Mouse (Mus musculus) stomach, embryonic 14.5 days (tissue): ENCODE results near the gene Lyrm1. TPM values are rescaled to one million over a fixed set of nuclear protein-coding genes. Genes with fewer than 3 reads are reported as not detected.

Experiments
- ATAC-seq: fragments of 200-750 bp; cut with Nextera tagmentation; 2 replicates; pipeline ENCODE4 v1.8.0; 2017; ENCODE audit warnings: low read depth, moderate TSS enrichment; ENCODE audit not compliant: insufficient number of reproducible peaks, insufficient read depth, low FRiP score
- H3K27ac ChIP-seq: fragments of 300-500 bp; sonication (generic); 2 replicates; pipeline ENCODE4 v1.5.1; 2014; ENCODE audit warnings: mild to moderate bottlenecking, low read length, moderate library complexity, mixed read lengths
- H3K27me3 ChIP-seq: fragments of 300-500 bp; sonication (generic); 2 replicates; pipeline ENCODE4 v1.6.1; 2014; ENCODE audit warnings: low read length, control low read depth, mixed read lengths; ENCODE audit not compliant: control insufficient read depth, insufficient read depth
- H3K36me3 ChIP-seq: fragments of 300-500 bp; sonication (generic); 2 replicates; pipeline ENCODE4 v1.6.1; 2014; ENCODE audit warnings: mild to moderate bottlenecking, control low read depth, low read length, moderate library complexity, mixed read lengths; ENCODE audit not compliant: control insufficient read depth, insufficient read depth
- H3K4me1 ChIP-seq: fragments of 300-500 bp; sonication (generic); 2 replicates; pipeline ENCODE4 v1.6.1; 2014; ENCODE audit warnings: low read length, control low read depth, mixed read lengths; ENCODE audit not compliant: control insufficient read depth, insufficient read depth
- H3K4me2 ChIP-seq: fragments of 300-500 bp; sonication (generic); replicated peaks from 2 replicates; pipeline ENCODE4 v1.6.1; 2014; ENCODE audit warnings: low read depth, low read length, control low read depth
- H3K4me3 ChIP-seq: fragments of 300-500 bp; sonication (generic); 2 replicates; pipeline ENCODE4 v1.5.1; 2014; ENCODE audit warnings: low read depth, low read length, control low read depth
- H3K9ac ChIP-seq: fragments of 300-500 bp; sonication (generic); replicated peaks from 2 replicates; pipeline ENCODE4 v1.6.1; 2014; ENCODE audit warnings: low read depth, mild to moderate bottlenecking, control low read depth, low read length, moderate library complexity, mixed read lengths
- H3K9me3 ChIP-seq: fragments of 300-500 bp; sonication (generic); 2 replicates; pipeline ENCODE4 v1.6.1; 2016; ENCODE audit warnings: low read depth, low read length, control low read depth; ENCODE audit not compliant: control insufficient read depth
- WGBS: fragments of 180-500 bp; shearing (Covaris S2); extraction: QIAGEN DNeasy Blood & Tissue Kit; methylation state at CpG from one replicate; pipeline ENCODE4 v1.1.7; 2014; 5-methylcytosine and 5-hydroxymethylcytosine counted together
- polyA plus RNA-seq: library from polyadenylated mRNA; unstranded; fragments of >200 nt; fragmentation: Nextera tagmentation; extraction: Ambion mirVana; gene quantifications from 2 replicates; pipeline ENCODE4 v1.2.1, GENCODE M21; 2014

The Lyrm1 gene
- polyA plus RNA-seq, 1 experiment from 2014 or later = 8.6 TPM

- Histone ChIP-seq H3K4me1 (0 out of 2 replicates have a peak, but pooled peaks cover 9% of the 10 kb centered on the region), H3K27me3 (no peaks in the 10 kb centered on the region), H3K9me3 (no peaks in the 10 kb centered on the region), H3K4me2 (peak overlapping the region; percentile 59), H3K9ac (peak overlapping the region; percentile 64), H3K27ac (peak overlapping the region; percentile 96), H3K4me3 (peak overlapping the region; percentile 68), H3K36me3 (no peaks in the 10 kb centered on the region)
- under 1% methylated on average over 15 of the region's 15 CpGs for WGBS
- ATAC-seq = peak; percentile 57
Measured at GRCm38 (mm10) chr7:119894818-119895544, 680 bp upstream of the Lyrm1 start.

GRCm38 (mm10) chr7:119897521-119898109, 2.0 kb downstream of the Lyrm1 start:
- H3K9me3 ChIP-seq = no peaks in the 10 kb centered on the region
- no peak overlapping the region for H3K27ac ChIP-seq
- no peak overlapping the region for H3K4me3 ChIP-seq
- H3K4me2 ChIP-seq = no peak overlapping the region
- H3K4me1 ChIP-seq = 0 out of 2 replicates have a peak, but pooled peaks cover 9% of the 10 kb centered on the region
- ATAC-seq = no peak
- no peak overlapping the region for H3K9ac ChIP-seq
- no peaks in the 10 kb centered on the region for H3K36me3 ChIP-seq
- WGBS = 91% methylated on average over 8 of the region's 8 CpGs
- H3K27me3 ChIP-seq = no peaks in the 10 kb centered on the region

GRCm38 (mm10) chr7:119898247-119898856, 2.7 kb downstream of the Lyrm1 start:
- Histone ChIP-seq H3K9me3 (no peaks in the 10 kb centered on the region), H3K4me1 (0 out of 2 replicates have a peak, but pooled peaks cover 9% of the 10 kb centered on the region), H3K9ac (no peak overlapping the region), H3K27me3 (no peaks in the 10 kb centered on the region), H3K36me3 (no peaks in the 10 kb centered on the region), H3K27ac (no peak overlapping the region), H3K4me2 (no peak overlapping the region), H3K4me3 (no peak overlapping the region)
- ATAC-seq = no peak
- 72% methylated on average over 1 of the region's 1 CpGs for WGBS

GRCm38 (mm10) chr7:119899386-119900057, 3.9 kb downstream of the Lyrm1 start:
- Histone ChIP-seq H3K4me2 (no peak overlapping the region), H3K9ac (no peak overlapping the region), H3K27ac (no peak overlapping the region), H3K9me3 (no peaks in the 10 kb centered on the region), H3K36me3 (no peaks in the 10 kb centered on the region), H3K4me3 (no peak overlapping the region), H3K27me3 (no peaks in the 10 kb centered on the region), H3K4me1 (0 out of 2 replicates have a peak, but pooled peaks cover 5% of the 10 kb centered on the region)
- ATAC-seq = no peak
- WGBS = 69% methylated on average over 3 of the region's 3 CpGs

- no peak for ATAC-seq
- Histone ChIP-seq H3K9ac (no peak overlapping the region), H3K4me1 (no peaks in the 10 kb centered on the region), H3K9me3 (no peaks in the 10 kb centered on the region), H3K36me3 (no peaks in the 10 kb centered on the region), H3K4me3 (no peak overlapping the region), H3K4me2 (no peak overlapping the region), H3K27me3 (no peaks in the 10 kb centered on the region), H3K27ac (no peak overlapping the region)
- 93% methylated on average over 3 of the region's 3 CpGs for WGBS
Measured at GRCm38 (mm10) chr7:119906523-119907215, 11.0 kb downstream of the Lyrm1 start.

- H3K9ac ChIP-seq = no peak overlapping the region
- 67% methylated on average over 3 of the region's 3 CpGs for WGBS
- H3K9me3 ChIP-seq = no peaks in the 10 kb centered on the region
- H3K27ac ChIP-seq = no peak overlapping the region
- no peaks in the 10 kb centered on the region for H3K27me3 ChIP-seq
- no peak overlapping the region for H3K4me3 ChIP-seq
- H3K4me1 ChIP-seq = no peaks in the 10 kb centered on the region
- H3K4me2 ChIP-seq = no peak overlapping the region
- H3K36me3 ChIP-seq = no peaks in the 10 kb centered on the region
- no peak for ATAC-seq
Measured at GRCm38 (mm10) chr7:119911727-119912126, 16.1 kb downstream of the Lyrm1 start.

DNA sequence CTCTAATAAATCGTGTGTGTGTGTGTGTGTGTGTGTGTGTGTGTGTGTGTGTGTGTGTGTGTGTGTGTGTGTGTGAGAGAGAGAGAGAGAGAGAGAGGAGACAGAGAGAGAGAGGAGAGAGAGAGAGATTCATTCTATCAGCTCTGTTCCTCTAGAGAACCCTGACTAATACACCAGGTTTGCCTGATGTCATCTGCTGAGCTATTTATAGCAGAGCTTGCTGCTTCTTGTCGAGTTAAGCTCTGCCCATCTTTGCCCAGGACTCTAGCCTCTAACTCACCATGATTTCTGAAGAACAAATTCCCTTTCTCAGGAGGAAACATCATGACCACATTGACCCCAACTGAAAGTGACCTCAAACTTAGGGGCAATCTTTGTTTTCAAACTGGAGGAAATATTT, 24.8 kb downstream of the Lyrm1 start:
- 46% methylated on average over 2 of the region's 2 CpGs for WGBS
- ATAC-seq = no peak
- no peaks in the 10 kb centered on the region for H3K36me3 ChIP-seq

DNA sequence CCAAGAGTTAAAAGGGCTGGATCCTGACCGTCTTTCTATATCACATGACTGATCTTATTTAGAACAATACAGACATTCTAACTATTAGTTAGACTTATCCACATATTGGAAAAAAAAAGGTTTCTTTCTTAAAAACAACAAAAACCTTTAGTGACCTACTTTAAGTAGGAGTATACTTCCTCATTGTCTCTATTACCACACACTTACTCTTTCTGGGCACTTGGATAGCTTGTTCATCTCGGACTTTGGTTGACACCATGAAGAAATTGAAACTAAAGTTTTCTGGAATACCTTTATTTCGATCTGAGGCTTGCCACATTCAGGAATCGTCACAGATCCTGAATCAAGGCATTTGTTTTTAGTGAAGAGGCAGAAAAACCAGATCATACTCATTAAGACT, 25.4 kb downstream of the Lyrm1 start:
- Histone ChIP-seq H3K4me2 (no peak overlapping the region), H3K27me3 (no peaks in the 10 kb centered on the region), H3K36me3 (no peaks in the 10 kb centered on the region), H3K27ac (no peak overlapping the region), H3K9ac (no peak overlapping the region), H3K4me3 (no peak overlapping the region), H3K9me3 (no peaks in the 10 kb centered on the region), H3K4me1 (no peaks in the 10 kb centered on the region)
- no peak for ATAC-seq
- 82% methylated on average over 4 of the region's 4 CpGs for WGBS

More for the DNA sequence above, 24.8 kb downstream of the Lyrm1 start:
- no peak overlapping the region for H3K9ac ChIP-seq
- no peaks in the 10 kb centered on the region for H3K9me3 ChIP-seq
- no peak overlapping the region for H3K4me2 ChIP-seq
- H3K4me1 ChIP-seq = no peaks in the 10 kb centered on the region
- H3K27me3 ChIP-seq = no peaks in the 10 kb centered on the region
- H3K27ac ChIP-seq = no peak overlapping the region
- H3K4me3 ChIP-seq = no peak overlapping the region
